Mouse (Mus musculus): ENCODE results near the gene Bcar3. TPM values are rescaled to one million over a fixed set of nuclear protein-coding genes. Genes with fewer than 3 reads are reported as not detected.

Gene Bcar3
- total and polyA plus RNA-seq, 3 experiments = not detected

GRCm38 (mm10) chr3:122296979-122297378 is 3.0 kb downstream of the Bcar3 start:
- Histone ChIP-seq H3K79me2 (ENCODE audit: control insufficient read depth, insufficient read depth, low read length, poor library complexity) (peaks cover 2% of the 10 kb centered on the region; the same call in 1 of the 2 replicates), H3K27ac (ENCODE audit: control insufficient read depth, low read depth, low read length) (no peak overlapping the region), H3K4me1 (ENCODE audit: control insufficient read depth in 1 of 2, insufficient read depth in 2 of 2, low read length in 2 of 2) (peaks cover 0 to 11% of the 10 kb centered on the region in 2 experiments; a peak in 2 of 4 replicates), H3K9ac (ENCODE audit: control insufficient read depth, low read depth, low read length, poor library complexity, severe bottlenecking) (no peak overlapping the region), H3K4me3 (ENCODE audit: control insufficient read depth in 1 of 2, insufficient read depth in 1 of 2, low read depth in 2 of 2, low read length in 2 of 2) (no peak overlapping the region), H3K9me3 (replicated peaks; ENCODE audit: insufficient read depth, low read length) (no peaks in the 10 kb centered on the region), H3K36me3 (ENCODE audit: control insufficient read depth in 1 of 2, insufficient read depth in 2 of 2, low read length in 2 of 2) (peaks cover 0 to 8% of the 10 kb centered on the region in 2 experiments; a peak in 2 of 4 replicates), H3K27me3 (ENCODE audit: control insufficient read depth in 1 of 2, insufficient read depth in 2 of 2, low read length in 2 of 2) (no peaks in the 10 kb centered on the region)
- TF ChIP-seq NELFE (IDR thresholded peaks at IDR 0.05; ENCODE audit: low read depth, low read length) (no peak), UBTF (IDR thresholded peaks at IDR 0.05; ENCODE audit: borderline replicate concordance, insufficient read depth, low read depth, low read length) (no peak), GABPA (IDR thresholded peaks at IDR 0.05; ENCODE audit: low read depth, low read length) (no peak), MAX (IDR thresholded peaks at IDR 0.05; ENCODE audit: low read length) (no peak), USF1 (IDR thresholded peaks at IDR 0.05; ENCODE audit: low read depth, low read length) (no peak), CTCF (IDR thresholded peaks at IDR 0.05 in 2 of 3, conservative IDR thresholded peaks at IDR 0.05 in 1 of 3; ENCODE audit: control insufficient read depth in 1 of 3, insufficient read depth in 1 of 3, low read depth in 2 of 3, low read length in 3 of 3, poor library complexity in 1 of 3, severe bottlenecking in 1 of 3) (no peak), MAZ (IDR thresholded peaks at IDR 0.05; ENCODE audit: low read depth, low read length) (no peak), CHD1 (IDR thresholded peaks at IDR 0.05; ENCODE audit: low read depth, low read length) (no peak), ZMIZ1 (IDR thresholded peaks at IDR 0.05; ENCODE audit: low read depth, low read length) (no peak), NRF1 (IDR thresholded peaks at IDR 0.05; ENCODE audit: insufficient read depth, low read depth, low read length, poor library complexity, severe bottlenecking) (no peak), TCF12 (IDR thresholded peaks at IDR 0.05; ENCODE audit: low read depth, low read length) (no peak), ZKSCAN1 (IDR thresholded peaks at IDR 0.05; ENCODE audit: low read depth, low read length) (no peak), MYB (IDR thresholded peaks at IDR 0.05; ENCODE audit: low read depth, low read length) (no peak), MYC (IDR thresholded peaks at IDR 0.05; ENCODE audit: low read depth, low read length) (no peak), JUND (IDR thresholded peaks at IDR 0.05; ENCODE audit: low read depth, low read length) (no peak), E2F4 (IDR thresholded peaks at IDR 0.05; ENCODE audit: borderline replicate concordance, low read depth, low read length) (no peak), CHD2 (IDR thresholded peaks at IDR 0.05; ENCODE audit: low read length) (no peak)
- no peak for DNase-seq (ENCODE audit: low read depth, low spot score)

GRCm38 (mm10) chr3:122300983-122301919 is 7.3 kb downstream of the Bcar3 start:
- no peak for TF ChIP-seq POLR2AphosphoS2 (IDR thresholded peaks at IDR 0.05; ENCODE audit: low read length)
- TF ChIP-seq NRF1 (IDR thresholded peaks at IDR 0.05; ENCODE audit: insufficient read depth, low read depth, low read length, poor library complexity, severe bottlenecking) = peak; percentile 41; the same call in 1 of the 2 replicates
- no peak for TF ChIP-seq ZMIZ1 (IDR thresholded peaks at IDR 0.05; ENCODE audit: low read depth, low read length)
- TF ChIP-seq USF1 (IDR thresholded peaks at IDR 0.05; ENCODE audit: low read depth, low read length) = no peak
- TF ChIP-seq ZNF384 (IDR thresholded peaks at IDR 0.05; ENCODE audit: low read depth, low read length) = no peak
- TF ChIP-seq USF2 (IDR thresholded peaks at IDR 0.05; ENCODE audit: borderline replicate concordance in 1 of 2, insufficient read depth in 1 of 2, low read depth in 1 of 2, low read length in 2 of 2) = no peak
- Histone ChIP-seq H3K9ac (ENCODE audit: control insufficient read depth, low read depth, low read length, poor library complexity, severe bottlenecking) (no peak overlapping the region), H3K79me2 (ENCODE audit: control insufficient read depth, insufficient read depth, low read length, poor library complexity) (no peaks in the 10 kb centered on the region), H3K4me1 (ENCODE audit: control insufficient read depth in 1 of 2, insufficient read depth in 2 of 2, low read length in 2 of 2) (peaks cover 0 to 2% of the 10 kb centered on the region in 2 experiments; a peak in 1 of 4 replicates), H3K9me3 (replicated peaks; ENCODE audit: insufficient read depth, low read length) (no peaks in the 10 kb centered on the region), H3K27me3 (ENCODE audit: control insufficient read depth in 1 of 2, insufficient read depth in 2 of 2, low read length in 2 of 2) (no peaks in the 10 kb centered on the region), H3K36me3 (ENCODE audit: control insufficient read depth in 1 of 2, insufficient read depth in 2 of 2, low read length in 2 of 2) (peaks cover 0 to under 1% of the 10 kb centered on the region in 2 experiments; a peak in 1 of 4 replicates), H3K27ac (ENCODE audit: control insufficient read depth, low read depth, low read length) (no peak overlapping the region), H3K4me3 (ENCODE audit: control insufficient read depth in 1 of 2, insufficient read depth in 1 of 2, low read depth in 2 of 2, low read length in 2 of 2) (no peak overlapping the region)
- DNase-seq (ENCODE audit: low read depth, low spot score) = no peak

Data from MEL (cell line).